Mouse (Mus musculus): ENCODE measurements around the gene Emp3.

DNA sequence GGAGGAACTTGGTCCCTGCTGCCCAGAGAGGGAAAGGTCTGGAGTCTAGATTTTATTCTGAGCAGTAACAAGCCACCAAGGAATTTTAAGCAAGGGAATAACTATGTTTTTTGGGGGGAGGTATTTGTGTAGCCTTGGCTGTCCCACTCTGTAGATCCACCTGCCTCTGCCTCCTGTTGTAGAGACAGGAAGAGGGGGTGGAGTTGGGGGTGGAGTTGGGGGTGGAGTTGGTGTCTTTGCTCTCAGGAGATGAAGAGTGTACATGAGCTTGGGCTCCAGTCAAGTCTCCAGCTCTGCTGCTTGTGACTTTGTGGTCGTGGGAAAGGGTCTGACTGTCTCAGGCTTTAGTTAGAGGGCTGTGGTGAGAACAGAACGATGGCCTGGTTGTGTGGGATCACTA is 40.2 kb downstream of the Emp3 start:
- TF ChIP-seq POLR2A (IDR thresholded peaks at IDR 0.05; ENCODE audit: low read depth, low read length): no peak
- TF ChIP-seq CTCF (conservative IDR thresholded peaks at IDR 0.05; ENCODE audit: insufficient read depth, insufficient read length, low read depth, low read length): no peak

Measured in kidney, adult 2 months (tissue).